Mouse (Mus musculus) erythroblast, embryonic 14.5 days (primary cell): ENCODE measurements around the gene Arid3c.

Experiments
- GATA1 ChIP-seq: IDR thresholded peaks from 2 replicates; pipeline ENCODE4 v1.6.1; 2012; ENCODE audit warnings: low read length, inconsistent platforms, mixed read lengths
- TAL1 ChIP-seq: IDR thresholded peaks from 3 replicates; pipeline ENCODE4 v1.6.1; 2012; ENCODE audit warnings: low read length, inconsistent platforms, mixed read lengths

DNA sequence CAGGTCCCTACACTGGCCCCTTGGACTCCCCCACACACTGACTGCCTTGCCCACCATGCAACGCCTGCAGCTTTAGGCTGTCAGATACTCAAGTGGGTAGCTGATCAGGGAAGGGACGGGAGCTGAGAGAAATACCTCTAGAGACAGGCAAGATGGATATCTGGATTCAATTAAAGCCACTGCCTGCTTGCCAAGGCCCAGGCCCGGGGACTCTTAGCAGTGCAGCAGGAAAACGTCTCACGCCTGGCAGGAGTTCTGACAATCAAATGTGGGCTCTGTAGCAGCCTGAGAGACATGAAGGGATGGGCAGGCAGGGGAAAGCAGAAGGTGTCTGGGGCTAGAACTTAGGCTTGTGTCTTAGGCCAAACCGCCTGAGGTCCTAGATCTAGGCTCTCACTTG is 14.1 kb downstream of the Arid3c start:
- TF ChIP-seq GATA1 (no peak), TAL1 (no peak)
